Mouse (Mus musculus) midbrain, postnatal 0 days (tissue): ENCODE measurements around the gene Robo4. TPM values are rescaled to one million over a fixed set of nuclear protein-coding genes. Genes with fewer than 3 reads are reported as not detected.

Experiments
- ATAC-seq: fragments of 200-750 bp; cut with Nextera tagmentation; 2 replicates; pipeline ENCODE4 v1.8.0; 2017; ENCODE audit warnings: moderate number of reproducible peaks, mild to moderate bottlenecking, moderate TSS enrichment, moderate library complexity; ENCODE audit not compliant: low FRiP score
- DNase-seq: peaks from one replicate; pipeline ENCODE4 v3.0.0-alpha.2; 2015; ENCODE audit warnings: low spot score
- H3K27ac ChIP-seq: fragments of 300-500 bp; sonication (generic); 2 replicates; pipeline ENCODE4 v1.5.1; 2014; ENCODE audit warnings: low read depth, mild to moderate bottlenecking, low read length, mixed read lengths
- H3K27me3 ChIP-seq: fragments of 300-500 bp; sonication (generic); 2 replicates; pipeline ENCODE4 v1.6.1; 2014; ENCODE audit warnings: low read length, control low read depth, mixed read lengths; ENCODE audit not compliant: insufficient read depth
- H3K36me3 ChIP-seq: fragments of 300-500 bp; sonication (generic); 2 replicates; pipeline ENCODE4 v1.6.1; 2014; ENCODE audit warnings: low read length, control low read depth, mixed read lengths; ENCODE audit not compliant: insufficient read depth
- H3K4me1 ChIP-seq: fragments of 300-500 bp; sonication (generic); 2 replicates; pipeline ENCODE4 v1.6.1; 2014; ENCODE audit warnings: mild to moderate bottlenecking, control low read depth, antibody characterized with exemption, low read length, mixed read lengths; ENCODE audit not compliant: insufficient read depth
- H3K4me2 ChIP-seq: fragments of 300-500 bp; sonication (generic); 2 replicates; pipeline ENCODE4 v1.6.1; 2014; ENCODE audit warnings: low read depth, mild to moderate bottlenecking, low read length, mixed read lengths; ENCODE audit not compliant: poor library complexity, severe bottlenecking
- H3K4me3 ChIP-seq: fragments of 300-500 bp; sonication (generic); 2 replicates; pipeline ENCODE4 v1.5.1; 2014; ENCODE audit warnings: low read depth, mild to moderate bottlenecking, low read length, moderate library complexity
- H3K9ac ChIP-seq: fragments of 300-500 bp; sonication (generic); replicated peaks from 2 replicates; pipeline ENCODE4 v1.6.1; 2014; ENCODE audit warnings: mild to moderate bottlenecking, low read length, moderate library complexity, mixed read lengths; ENCODE audit not compliant: poor library complexity, severe bottlenecking
- H3K9me3 ChIP-seq: fragments of 300-500 bp; sonication (generic); 2 replicates; pipeline ENCODE4 v1.6.1; 2016; ENCODE audit warnings: low read length, control low read depth
- CTCF ChIP-seq: IDR thresholded peaks from 2 replicates; pipeline ENCODE4 v1.5.1; 2016; ENCODE audit warnings: antibody characterized with exemption, mild to moderate bottlenecking
- WGBS: fragments of 180-500 bp; shearing (Covaris S2); extraction: QIAGEN DNeasy Blood & Tissue Kit; methylation state at CpG from one replicate; pipeline ENCODE4 v1.1.7; 2014; 5-methylcytosine and 5-hydroxymethylcytosine counted together
- polyA plus RNA-seq: library from polyadenylated mRNA; unstranded; fragments of >200 nt; fragmentation: Nextera tagmentation; extraction: Ambion mirVana; gene quantifications from 2 replicates; pipeline ENCODE4 v1.2.1, GENCODE M21; 2015
- total RNA-seq: library from RNA; depleted of rRNA; stranded (reverse); fragments of >200 nt; gene quantifications from 2 replicates; pipeline ENCODE4 v1.2.3, GENCODE M21; 2014

The Robo4 gene
- total and polyA plus RNA-seq, 2 experiments from 2014 or later = 4.0 to 10.1 TPM

DNA sequence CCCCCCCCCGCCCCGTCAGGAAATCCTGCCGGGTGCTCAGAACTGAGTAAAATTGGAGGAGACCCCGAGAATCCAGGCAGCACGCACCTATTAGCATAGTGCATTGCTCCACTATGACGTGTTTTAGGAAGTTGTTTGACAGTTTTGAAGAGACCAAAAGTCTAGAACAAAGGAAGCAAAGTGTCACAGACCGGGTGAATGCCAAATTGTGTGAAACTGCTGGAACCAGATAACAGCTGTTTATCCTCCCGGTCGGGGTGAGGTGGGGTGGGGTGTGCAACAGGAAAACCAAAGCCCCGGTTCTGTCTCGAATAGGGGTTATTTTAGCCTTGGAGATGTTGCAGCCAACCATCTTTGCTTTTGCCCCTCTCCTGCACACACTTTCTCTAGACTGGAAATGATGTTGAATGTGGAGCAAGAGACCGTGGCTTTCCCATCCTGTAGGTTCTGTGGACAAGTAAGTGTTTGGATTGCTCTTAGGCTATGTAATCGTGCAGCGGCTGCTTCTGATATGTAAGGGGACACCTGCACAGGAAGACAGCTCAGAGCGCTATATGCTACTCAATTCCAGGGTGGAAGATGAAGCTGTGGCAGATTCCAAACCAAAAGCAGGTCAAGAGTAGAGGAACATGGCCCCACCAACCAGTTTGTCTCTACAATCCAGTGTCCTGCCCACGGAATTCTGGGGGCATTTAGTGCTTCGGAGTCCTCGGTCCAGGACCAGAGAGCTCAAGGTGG lies 32.3 kb downstream of the Robo4 start:
- WGBS = 3% methylated on average over 18 of the region's 18 CpGs
- no peaks in the 10 kb centered on the region for H3K9me3 ChIP-seq
- H3K4me2 ChIP-seq = peak overlapping the region; percentile 91
- ATAC-seq = no peak
- H3K4me1 ChIP-seq = peaks cover 6% of the 10 kb centered on the region
- TF ChIP-seq CTCF = no peak
- peak overlapping the region; percentile 40; the same call in 1 of the 2 replicates for H3K4me3 ChIP-seq
- H3K36me3 ChIP-seq = no peaks in the 10 kb centered on the region
- no peak overlapping the region for H3K27ac ChIP-seq
- no peak for DNase-seq
- peaks cover 58% of the 10 kb centered on the region for H3K27me3 ChIP-seq
- H3K9ac ChIP-seq = no peak overlapping the region

DNA sequence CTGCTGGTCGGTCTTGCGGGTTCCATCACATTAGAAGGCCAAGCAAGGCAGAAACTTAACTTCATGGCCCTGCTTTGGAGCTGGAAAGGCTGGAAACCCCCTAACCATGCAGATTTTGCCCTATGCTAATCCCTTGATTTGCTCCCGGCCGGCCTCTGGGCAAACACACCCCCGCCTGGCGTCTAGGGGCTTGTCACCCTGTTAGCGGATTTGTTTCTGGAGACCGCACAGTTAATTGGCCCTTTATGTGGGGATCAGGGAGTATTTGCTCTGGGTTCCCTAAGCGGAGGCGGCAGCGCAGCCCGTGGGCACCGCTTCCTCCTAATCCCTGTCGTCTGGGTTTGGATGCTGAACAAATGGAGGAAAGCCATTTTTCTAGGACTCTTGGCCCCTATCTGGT lies 33.2 kb downstream of the Robo4 start:
- no peak overlapping the region for H3K4me2 ChIP-seq
- H3K9ac ChIP-seq = no peak overlapping the region

DNA sequence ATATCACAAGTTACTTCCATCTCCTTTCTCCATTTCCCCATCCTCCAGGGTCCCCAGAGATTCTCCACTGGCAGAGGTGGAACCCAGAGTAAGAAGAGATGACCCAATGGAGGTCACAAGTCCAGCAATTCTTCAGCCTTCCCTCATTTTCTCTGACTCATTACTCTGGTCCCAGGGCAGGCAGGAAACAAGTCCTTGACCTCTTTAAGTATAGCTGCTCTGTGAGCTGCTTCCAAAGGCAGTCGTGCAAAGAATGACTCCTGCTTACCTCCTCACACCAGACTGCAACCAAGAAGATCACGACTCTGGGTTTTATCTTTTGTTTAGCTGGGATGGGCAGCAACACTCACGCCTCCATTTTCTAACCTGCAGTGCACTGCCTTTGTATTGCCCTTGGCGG lies 33.9 kb downstream of the Robo4 start:
- 6% methylated on average over 4 of the region's 4 CpGs for WGBS
- DNase-seq (no peak), ATAC-seq (no peak)
- H3K36me3 ChIP-seq = no peaks in the 10 kb centered on the region
- no peak overlapping the region for H3K27ac ChIP-seq
- H3K27me3 ChIP-seq = peaks cover 49% of the 10 kb centered on the region
- no peak overlapping the region for H3K4me2 ChIP-seq
- peaks cover 6% of the 10 kb centered on the region for H3K4me1 ChIP-seq
- H3K9me3 ChIP-seq = no peaks in the 10 kb centered on the region
- no peak overlapping the region for H3K9ac ChIP-seq
- TF ChIP-seq CTCF = no peak
- no peak overlapping the region for H3K4me3 ChIP-seq

More for the DNA sequence above, 33.2 kb downstream of the Robo4 start:
- WGBS = 4% methylated on average over 14 of the region's 14 CpGs
- no peak for TF ChIP-seq CTCF
- peaks cover 6% of the 10 kb centered on the region for H3K4me1 ChIP-seq
- no peak overlapping the region for H3K27ac ChIP-seq
- H3K9me3 ChIP-seq = no peaks in the 10 kb centered on the region
- ATAC-seq (no peak), DNase-seq (no peak)
- H3K27me3 ChIP-seq = peaks cover 49% of the 10 kb centered on the region
- H3K36me3 ChIP-seq = no peaks in the 10 kb centered on the region
- H3K4me3 ChIP-seq = no peak overlapping the region

DNA sequence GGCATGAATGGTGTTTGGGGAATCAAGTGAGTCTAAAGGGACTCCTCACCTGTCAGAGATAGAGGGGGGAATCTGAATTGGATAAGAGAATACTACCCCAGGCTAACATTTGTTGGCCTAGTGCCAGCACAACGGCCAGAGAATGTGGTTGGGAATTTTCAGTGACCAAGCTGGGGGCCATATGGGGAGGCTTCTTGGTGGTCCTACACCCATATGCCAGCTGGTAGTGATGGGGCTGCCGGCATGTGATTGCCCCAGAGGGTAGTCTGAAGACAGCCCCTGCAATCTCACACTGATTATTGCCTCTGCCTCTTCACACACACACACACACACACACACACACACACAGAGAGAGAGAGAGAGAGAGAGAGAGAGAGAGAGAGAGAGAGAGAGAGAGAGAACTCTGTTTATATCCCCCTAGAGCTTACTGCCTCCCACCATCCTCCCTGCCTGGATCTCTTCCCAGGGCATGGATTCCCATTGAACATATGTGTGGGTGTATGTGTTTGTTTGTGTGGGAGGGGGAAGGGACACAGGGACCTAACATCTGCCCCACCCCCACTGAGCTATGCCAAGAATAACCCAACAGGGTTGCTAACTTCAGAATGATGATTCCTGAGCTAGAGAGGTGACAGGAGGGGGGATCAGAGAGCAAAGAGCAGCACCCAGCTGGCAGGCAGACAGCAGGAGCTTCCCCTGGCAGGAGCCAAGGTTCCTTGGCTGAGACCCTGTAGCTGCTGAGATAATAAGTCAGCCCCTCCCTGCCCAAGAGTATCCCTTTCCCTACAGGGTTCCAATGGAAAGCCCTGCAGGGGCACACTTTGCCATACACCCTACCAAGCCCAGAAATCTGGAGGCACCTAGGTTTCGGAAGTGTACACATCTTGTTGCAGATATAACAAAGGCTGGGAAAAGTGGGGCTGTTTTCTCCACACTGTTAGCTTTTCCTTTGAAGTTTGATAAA lies 36.4 kb downstream of the Robo4 start:
- no peak overlapping the region for H3K4me2 ChIP-seq
- H3K4me1 ChIP-seq = peaks cover 1% of the 10 kb centered on the region
- no peak for DNase-seq
- no peaks in the 10 kb centered on the region for H3K9me3 ChIP-seq
- ATAC-seq = no peak; the same call in 1 of the 2 replicates
- no peak for TF ChIP-seq CTCF
- H3K27me3 ChIP-seq = peaks cover 27% of the 10 kb centered on the region
- H3K9ac ChIP-seq = no peak overlapping the region
- no peak overlapping the region for H3K4me3 ChIP-seq
- H3K36me3 ChIP-seq = no peaks in the 10 kb centered on the region
- no peak overlapping the region for H3K27ac ChIP-seq
- WGBS = 37% methylated on average over 3 of the region's 3 CpGs

DNA sequence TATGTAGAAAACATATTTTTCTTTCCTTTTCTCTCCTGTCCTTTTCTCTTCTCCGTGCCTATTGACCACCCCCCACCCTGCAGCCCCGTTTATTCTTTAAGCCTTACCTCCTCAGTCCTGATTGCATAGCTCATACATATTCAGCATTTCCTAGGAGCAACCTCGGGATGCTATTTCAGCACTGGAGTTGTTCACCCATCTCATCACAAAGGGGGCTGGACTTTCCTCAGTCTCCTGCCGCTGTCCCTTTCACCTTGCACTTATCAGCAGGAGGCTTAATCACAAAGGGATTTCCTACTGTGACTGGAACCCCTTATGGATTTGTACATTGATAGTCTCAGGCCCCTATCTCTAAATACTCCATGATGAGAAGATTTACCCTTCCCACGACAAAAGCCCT lies 50.7 kb downstream of the Robo4 start:
- Histone ChIP-seq H3K4me1 (no peaks in the 10 kb centered on the region), H3K9ac (no peak overlapping the region), H3K27me3 (peaks cover 10% of the 10 kb centered on the region; the same call in 1 of the 2 replicates), H3K9me3 (no peaks in the 10 kb centered on the region), H3K4me2 (no peak overlapping the region), H3K4me3 (no peak overlapping the region), H3K36me3 (no peaks in the 10 kb centered on the region), H3K27ac (no peak overlapping the region)
- 4% methylated on average over 5 of the region's 5 CpGs for WGBS
- ATAC-seq (no peak), DNase-seq (no peak)
- TF ChIP-seq CTCF = no peak

DNA sequence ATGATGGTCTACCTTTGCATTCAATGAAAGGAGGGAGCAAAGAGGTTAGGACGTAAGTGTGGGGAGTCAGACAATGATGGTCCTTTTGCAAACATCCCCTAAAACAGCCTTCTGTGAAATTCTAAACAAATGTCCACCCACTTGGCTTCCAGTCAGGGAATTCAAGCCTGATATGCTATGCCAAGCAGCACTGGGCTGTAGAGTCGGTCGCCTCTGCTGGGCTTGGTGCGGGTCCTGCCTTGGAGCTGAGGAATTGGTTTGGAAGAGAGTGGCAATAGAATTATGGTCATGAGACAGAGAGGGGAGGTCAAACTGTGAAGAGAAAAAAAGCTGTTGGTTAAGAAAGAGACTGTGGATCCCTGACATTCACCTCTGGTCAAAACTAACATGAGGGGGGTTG lies 51.6 kb downstream of the Robo4 start:
- ATAC-seq (no peak), DNase-seq (no peak)
- TF ChIP-seq CTCF = no peak
- H3K4me1 ChIP-seq = no peaks in the 10 kb centered on the region
- no peak overlapping the region for H3K4me2 ChIP-seq
- H3K9me3 ChIP-seq = no peaks in the 10 kb centered on the region
- WGBS = 35% methylated on average over 4 of the region's 4 CpGs
- no peak overlapping the region for H3K27ac ChIP-seq
- peaks cover 14% of the 10 kb centered on the region for H3K27me3 ChIP-seq
- no peaks in the 10 kb centered on the region for H3K36me3 ChIP-seq
- H3K9ac ChIP-seq = no peak overlapping the region
- H3K4me3 ChIP-seq = no peak overlapping the region
